Mouse (Mus musculus) layer of hippocampus, postnatal 14 days (tissue): ENCODE data around the gene Selenos. TPM values are rescaled to one million over a fixed set of nuclear protein-coding genes. Genes with fewer than 3 reads are reported as not detected.

Experiments
- DNase-seq, 2 experiments: peaks; one replicate each; pipeline ENCODE4 v3.0.0; 2021 to 2022; ENCODE audit warnings: low spot score in 2 of 2, mixed read lengths in 1 of 2
- total RNA-seq, 2 experiments: library from RNA; stranded (reverse); gene quantifications; 2 replicates each; pipeline ENCODE4 v1.2.3; 2021

Selenos gene
- total RNA-seq, 2 experiments from 2014 or later = 55.5 to 59.8 TPM

- no peak for DNase-seq
Measured at GRCm38 (mm10) chr7:66083757-66084156, 4.3 kb downstream of the Selenos start.

GRCm38 (mm10) chr7:66084546-66084945 is 5.1 kb downstream of the Selenos start:
- DNase-seq = no peak

- DNase-seq = no peak
Measured at GRCm38 (mm10) chr7:66087652-66088051, 8.2 kb downstream of the Selenos start.

GRCm38 (mm10) chr7:66088077-66088476 is 8.6 kb downstream of the Selenos start:
- no peak for DNase-seq

- DNase-seq = no peak
Measured at GRCm38 (mm10) chr7:66090676-66091190, 11.3 kb downstream of the Selenos start.

GRCm38 (mm10) chr7:66091553-66091952 is 12.1 kb downstream of the Selenos start:
- DNase-seq = no peak

- no peak for DNase-seq
Measured at GRCm38 (mm10) chr7:66092656-66093055, 13.2 kb downstream of the Selenos start.

- no peak for DNase-seq
Measured at GRCm38 (mm10) chr7:66094141-66094540, 14.7 kb downstream of the Selenos start.

GRCm38 (mm10) chr7:66098803-66099202 is 19.4 kb downstream of the Selenos start:
- no peak for DNase-seq

- DNase-seq = peak in 1 of 2 experiments; percentile 57
Measured at GRCm38 (mm10) chr7:66101866-66102265, 22.4 kb downstream of the Selenos start.

- DNase-seq = no peak
Measured at GRCm38 (mm10) chr7:66104531-66104930, 25.1 kb downstream of the Selenos start.

- DNase-seq = no peak
Measured at GRCm38 (mm10) chr7:66105771-66106170, 26.3 kb downstream of the Selenos start.

- no peak for DNase-seq
Measured at GRCm38 (mm10) chr7:66106581-66107056, 27.2 kb downstream of the Selenos start.

GRCm38 (mm10) chr7:66107206-66107605 is 27.8 kb downstream of the Selenos start:
- no peak for DNase-seq

GRCm38 (mm10) chr7:66107930-66108329 is 28.5 kb downstream of the Selenos start:
- no peak for DNase-seq

- peak; percentile 92 for DNase-seq
Measured at GRCm38 (mm10) chr7:66108961-66109854, 29.8 kb downstream of the Selenos start, which contains the start of gene Chsy1. Gene Chsy1 (plus strand): TSS chr7:66109515.

GRCm38 (mm10) chr7:66109855-66110635 is 30.6 kb downstream of the Selenos start:
- DNase-seq = peak in 1 of 2 experiments; percentile 34

- no peak for DNase-seq
Measured at GRCm38 (mm10) chr7:66110636-66111112, 31.2 kb downstream of the Selenos start.

GRCm38 (mm10) chr7:66111211-66111610 is 31.8 kb downstream of the Selenos start:
- DNase-seq = no peak

- no peak for DNase-seq
Measured at GRCm38 (mm10) chr7:66113561-66113960, 34.1 kb downstream of the Selenos start.

- no peak for DNase-seq
Measured at GRCm38 (mm10) chr7:66115821-66116343, 36.4 kb downstream of the Selenos start.
